Mouse (Mus musculus): ENCODE data around the gene Polr3b. TPM values are rescaled to one million over a fixed set of nuclear protein-coding genes. Genes with fewer than 3 reads are reported as not detected.

The Polr3b gene
- polyA plus RNA-seq, 1 experiment: 5.1 TPM

- TF ChIP-seq CTCF (conservative IDR thresholded peaks at IDR 0.05; ENCODE audit: insufficient read depth, insufficient read length, low read depth, low read length) (no peak), POLR2A (IDR thresholded peaks at IDR 0.05; ENCODE audit: low read depth, low read length) (no peak)
- Histone ChIP-seq H3K27ac (ENCODE audit: insufficient read depth, low read depth, low read length) (no peak overlapping the region), H3K36me3 (ENCODE audit: control insufficient read depth, insufficient read depth, low read length) (peaks cover 11% of the 10 kb centered on the region), H3K27me3 (replicated peaks; ENCODE audit: control insufficient read depth, insufficient read depth, low read length) (no peaks in the 10 kb centered on the region), H3K4me3 (ENCODE audit: insufficient read depth, low read depth, low read length) (no peak overlapping the region), H3K4me1 (ENCODE audit: control insufficient read depth, insufficient read depth, low read length) (peaks cover 5% of the 10 kb centered on the region)
- DNase-seq: no peak
- 78% methylated on average over 3 of the region's 3 CpGs for WGBS
These were observed 29.3 kb upstream of the Polr3b start for GRCm38 (mm10) chr10:84592745-84593144.

GRCm38 (mm10) chr10:84597127-84597785 lies 24.8 kb upstream of the Polr3b start:
- H3K4me1 ChIP-seq (ENCODE audit: control insufficient read depth, insufficient read depth, low read length): peaks cover 5% of the 10 kb centered on the region
- peak; percentile 79 for DNase-seq
- no peaks in the 10 kb centered on the region for H3K27me3 ChIP-seq (replicated peaks; ENCODE audit: control insufficient read depth, insufficient read depth, low read length)
- peaks cover 5% of the 10 kb centered on the region; the same call in 1 of the 2 replicates for H3K36me3 ChIP-seq (ENCODE audit: control insufficient read depth, insufficient read depth, low read length)
- no peak overlapping the region for H3K4me3 ChIP-seq (ENCODE audit: insufficient read depth, low read depth, low read length)
- 15% methylated on average over 3 of the region's 3 CpGs for WGBS
- TF ChIP-seq POLR2A (IDR thresholded peaks at IDR 0.05; ENCODE audit: low read depth, low read length) (no peak), CTCF (conservative IDR thresholded peaks at IDR 0.05; ENCODE audit: insufficient read depth, insufficient read length, low read depth, low read length) (no peak)
- peak overlapping the region; percentile 41 for H3K27ac ChIP-seq (ENCODE audit: insufficient read depth, low read depth, low read length)

- H3K4me1 ChIP-seq (ENCODE audit: control insufficient read depth, insufficient read depth, low read length): peaks cover 5% of the 10 kb centered on the region
- peaks cover 5% of the 10 kb centered on the region; the same call in 1 of the 2 replicates for H3K36me3 ChIP-seq (ENCODE audit: control insufficient read depth, insufficient read depth, low read length)
- WGBS: 24% methylated on average over 1 of the region's 1 CpGs
- TF ChIP-seq POLR2A (IDR thresholded peaks at IDR 0.05; ENCODE audit: low read depth, low read length): no peak
- 0 out of 2 replicates have a peak, but pooled peaks have one; percentile 9 for TF ChIP-seq CTCF (conservative IDR thresholded peaks at IDR 0.05; ENCODE audit: insufficient read depth, insufficient read length, low read depth, low read length)
- no peaks in the 10 kb centered on the region for H3K27me3 ChIP-seq (replicated peaks; ENCODE audit: control insufficient read depth, insufficient read depth, low read length)
- DNase-seq: peak; percentile 8
- no peak overlapping the region for H3K4me3 ChIP-seq (ENCODE audit: insufficient read depth, low read depth, low read length)
- H3K27ac ChIP-seq (ENCODE audit: insufficient read depth, low read depth, low read length): 0 out of 2 replicates have a peak overlapping the region, but pooled peaks have one; percentile 50
These were observed 23.9 kb upstream of the Polr3b start for GRCm38 (mm10) chr10:84598172-84598571.

- TF ChIP-seq CTCF (conservative IDR thresholded peaks at IDR 0.05; ENCODE audit: insufficient read depth, insufficient read length, low read depth, low read length) (no peak), POLR2A (IDR thresholded peaks at IDR 0.05; ENCODE audit: low read depth, low read length) (no peak)
- peaks cover 5% of the 10 kb centered on the region for H3K4me1 ChIP-seq (ENCODE audit: control insufficient read depth, insufficient read depth, low read length)
- peak; percentile 55 for DNase-seq
- H3K4me3 ChIP-seq (ENCODE audit: insufficient read depth, low read depth, low read length): no peak overlapping the region
- H3K36me3 ChIP-seq (ENCODE audit: control insufficient read depth, insufficient read depth, low read length): peaks cover 1% of the 10 kb centered on the region; the same call in 1 of the 2 replicates
- WGBS: 59% methylated on average over 6 of the region's 6 CpGs
- H3K27ac ChIP-seq (ENCODE audit: insufficient read depth, low read depth, low read length): no peak overlapping the region
- H3K27me3 ChIP-seq (replicated peaks; ENCODE audit: control insufficient read depth, insufficient read depth, low read length): no peaks in the 10 kb centered on the region
These were observed 22.0 kb upstream of the Polr3b start for GRCm38 (mm10) chr10:84600136-84600535.

- Histone ChIP-seq H3K4me1 (ENCODE audit: control insufficient read depth, insufficient read depth, low read length) (no peaks in the 10 kb centered on the region), H3K4me3 (ENCODE audit: insufficient read depth, low read depth, low read length) (no peak overlapping the region), H3K36me3 (ENCODE audit: control insufficient read depth, insufficient read depth, low read length) (peaks cover 3% of the 10 kb centered on the region; the same call in 1 of the 2 replicates), H3K27me3 (replicated peaks; ENCODE audit: control insufficient read depth, insufficient read depth, low read length) (no peaks in the 10 kb centered on the region), H3K27ac (ENCODE audit: insufficient read depth, low read depth, low read length) (no peak overlapping the region)
- 95% methylated on average over 1 of the region's 1 CpGs for WGBS
- TF ChIP-seq POLR2A (IDR thresholded peaks at IDR 0.05; ENCODE audit: low read depth, low read length) (no peak), CTCF (conservative IDR thresholded peaks at IDR 0.05; ENCODE audit: insufficient read depth, insufficient read length, low read depth, low read length) (no peak)
- no peak for DNase-seq
These were observed 17.8 kb upstream of the Polr3b start for GRCm38 (mm10) chr10:84604335-84604734.

- no peak for DNase-seq
- H3K27me3 ChIP-seq (replicated peaks; ENCODE audit: control insufficient read depth, insufficient read depth, low read length): no peaks in the 10 kb centered on the region
- TF ChIP-seq CTCF (conservative IDR thresholded peaks at IDR 0.05; ENCODE audit: insufficient read depth, insufficient read length, low read depth, low read length) (no peak), POLR2A (IDR thresholded peaks at IDR 0.05; ENCODE audit: low read depth, low read length) (no peak)
- no peak overlapping the region for H3K4me3 ChIP-seq (ENCODE audit: insufficient read depth, low read depth, low read length)
- H3K4me1 ChIP-seq (ENCODE audit: control insufficient read depth, insufficient read depth, low read length): no peaks in the 10 kb centered on the region
- no peak overlapping the region for H3K27ac ChIP-seq (ENCODE audit: insufficient read depth, low read depth, low read length)
- WGBS: 76% methylated on average over 3 of the region's 3 CpGs
- peaks cover 3% of the 10 kb centered on the region; the same call in 1 of the 2 replicates for H3K36me3 ChIP-seq (ENCODE audit: control insufficient read depth, insufficient read depth, low read length)
These were observed 13.7 kb upstream of the Polr3b start for GRCm38 (mm10) chr10:84608361-84608760.

GRCm38 (mm10) chr10:84610324-84610723 lies 11.8 kb upstream of the Polr3b start:
- TF ChIP-seq CTCF (conservative IDR thresholded peaks at IDR 0.05; ENCODE audit: insufficient read depth, insufficient read length, low read depth, low read length) (no peak), POLR2A (IDR thresholded peaks at IDR 0.05; ENCODE audit: low read depth, low read length) (no peak)
- Histone ChIP-seq H3K27me3 (replicated peaks; ENCODE audit: control insufficient read depth, insufficient read depth, low read length) (no peaks in the 10 kb centered on the region), H3K27ac (ENCODE audit: insufficient read depth, low read depth, low read length) (no peak overlapping the region), H3K36me3 (ENCODE audit: control insufficient read depth, insufficient read depth, low read length) (peaks cover 3% of the 10 kb centered on the region; the same call in 1 of the 2 replicates), H3K4me3 (ENCODE audit: insufficient read depth, low read depth, low read length) (no peak overlapping the region), H3K4me1 (ENCODE audit: control insufficient read depth, insufficient read depth, low read length) (no peaks in the 10 kb centered on the region)
- WGBS: 49% methylated on average over 4 of the region's 4 CpGs
- DNase-seq: no peak
